Mouse (Mus musculus) spleen, adult 2 months (tissue): ENCODE data around the gene Vsig8.

Source experiments
- CTCF ChIP-seq: fragments of 200-500 bp; IDR thresholded peaks from 2 replicates; pipeline ENCODE4 v1.5.1; 2011; ENCODE audit warnings: mild to moderate bottlenecking, inconsistent platforms; ENCODE audit not compliant: insufficient read depth, insufficient read length, insufficient replicate concordance; ENCODE audit errors: extremely low read depth
- POLR2A ChIP-seq: fragments of 200-500 bp; IDR thresholded peaks from 2 replicates; pipeline ENCODE4 v1.6.1; 2011; ENCODE audit warnings: low read depth, low read length, inconsistent platforms

GRCm38 (mm10) chr1:172513525-172514212, 42.1 kb upstream of the Vsig8 start:
- TF ChIP-seq CTCF (no peak), POLR2A (no peak)
